Mouse (Mus musculus): ENCODE measurements around the gene AC124108.1.

DNA sequence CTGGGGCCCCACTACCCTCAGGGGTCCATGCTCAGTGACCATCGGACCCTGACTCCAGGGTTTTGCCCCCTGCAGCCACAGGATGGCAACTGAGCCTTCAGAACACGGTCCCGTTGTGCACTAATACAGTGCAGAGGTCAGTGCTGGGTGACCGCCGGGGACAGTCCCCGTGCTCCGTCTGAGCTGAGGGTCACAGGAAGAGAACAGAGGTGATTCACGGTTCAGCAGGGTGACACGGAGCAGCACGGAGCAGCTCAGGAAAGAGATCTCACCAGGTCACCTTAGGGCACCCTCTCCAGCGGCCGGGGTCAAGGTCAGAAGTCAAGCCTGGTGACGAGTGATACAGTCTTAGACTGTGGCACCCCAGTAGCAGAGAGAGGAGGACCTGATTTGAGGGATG, 49.5 kb upstream of the AC124108.1 start:
- TF ChIP-seq GATA1 (IDR thresholded peaks at IDR 0.05; ENCODE audit: low read length): no peak
- no peak for TF ChIP-seq TAL1 (IDR thresholded peaks at IDR 0.05; ENCODE audit: low read length)
